Comparison of ENCODE assay signal across 1 mouse cellular context in the genomic region with DNA sequence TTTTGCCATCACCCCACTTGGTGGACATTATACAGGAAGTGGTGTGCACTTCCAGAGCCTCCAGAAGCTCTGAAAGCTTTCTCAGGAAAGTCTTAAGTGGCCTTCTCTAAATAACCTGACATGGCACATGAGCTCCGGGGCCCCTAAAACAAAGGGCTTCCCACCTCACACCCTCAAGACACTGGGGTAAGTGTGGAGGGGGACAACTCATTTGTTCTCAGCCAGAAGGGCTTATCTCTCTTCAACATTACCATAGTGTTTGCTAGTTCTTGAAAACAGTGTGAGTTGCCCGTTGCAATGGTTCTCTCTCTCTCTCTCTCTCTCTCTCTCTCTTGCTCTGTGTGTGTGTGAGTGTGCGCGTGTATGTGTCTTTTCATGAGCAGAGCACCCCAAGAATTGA.
TF ChIP-seq lines count a peak whose summit lies in the region.

No protein-coding gene starts in this region.

TF ChIP-seq in MEL, 35 proteins besides CTCF, POLR2A, EP300 and RAD21 (continued from another document):
- TF ChIP-seq JUND (IDR thresholded peaks at IDR 0.05; ENCODE audit: low read depth, low read length) (no peak), CHD1 (IDR thresholded peaks at IDR 0.05; ENCODE audit: low read depth, low read length) (no peak), USF1 (IDR thresholded peaks at IDR 0.05; ENCODE audit: low read depth, low read length) (no peak), TCF12 (IDR thresholded peaks at IDR 0.05; ENCODE audit: low read depth, low read length) (no peak), MAZ (IDR thresholded peaks at IDR 0.05; ENCODE audit: low read depth, low read length) (no peak), ZKSCAN1 (IDR thresholded peaks at IDR 0.05; ENCODE audit: low read depth, low read length) (no peak), ZMIZ1 (IDR thresholded peaks at IDR 0.05; ENCODE audit: low read depth, low read length) (no peak), SMC3 (IDR thresholded peaks at IDR 0.05; ENCODE audit: low read depth, low read length) (no peak), TAL1 (IDR thresholded peaks at IDR 0.05; ENCODE audit: low read length) (no peak)
